Mouse (Mus musculus): ENCODE results near the gene Diaph3.

- no peak for TF ChIP-seq CTCF (IDR thresholded peaks at IDR 0.05)
- no peak for TF ChIP-seq POLR2A (IDR thresholded peaks at IDR 0.05; ENCODE audit: insufficient read depth, low read depth, low read length)
Measured at GRCm38 (mm10) chr14:87064281-87064680, 76.8 kb downstream of the Diaph3 start.
